Mouse (Mus musculus) cerebellum, adult 2 months (tissue): ENCODE measurements around the gene Zbtb8os. TPM values are rescaled to one million over a fixed set of nuclear protein-coding genes. Genes with fewer than 3 reads are reported as not detected.

Experiments used
- DNase-seq, 2 experiments: peaks; one replicate each; pipeline ENCODE4 v3.0.0; 2021
- H3K27ac ChIP-seq: fragments of 200-500 bp; 2 replicates; pipeline ENCODE4 v1.5.1; 2012; ENCODE audit warnings: low read length, control low read depth, inconsistent platforms; ENCODE audit not compliant: insufficient read depth
- H3K27me3 ChIP-seq: fragments of 200-500 bp; 2 replicates; pipeline ENCODE4 v1.6.1; 2012; ENCODE audit warnings: inconsistent platforms, mild to moderate bottlenecking, low read length, moderate library complexity; ENCODE audit not compliant: control insufficient read depth, insufficient read depth
- H3K4me1 ChIP-seq: fragments of 200-500 bp; 2 replicates; pipeline ENCODE4 v1.6.1; 2011; ENCODE audit warnings: low read length; ENCODE audit not compliant: control insufficient read depth, insufficient read depth
- H3K4me3 ChIP-seq: fragments of 200-500 bp; replicated peaks from 2 replicates; pipeline ENCODE3; 2011; ENCODE audit warnings: mild to moderate bottlenecking, low read depth, low read length, control low read depth; ENCODE audit not compliant: insufficient read depth
- CTCF ChIP-seq: fragments of 200-500 bp; IDR thresholded peaks from 2 replicates; pipeline ENCODE4 v1.5.1; 2011; ENCODE audit warnings: low read depth, mild to moderate bottlenecking, control low read depth, low read length, moderate library complexity, borderline replicate concordance; ENCODE audit not compliant: insufficient read depth
- POLR2A ChIP-seq: fragments of 200-500 bp; IDR thresholded peaks from 2 replicates; pipeline ENCODE4 v1.6.1; 2011; ENCODE audit warnings: low read length, control low read depth, borderline replicate concordance; ENCODE audit not compliant: insufficient read depth
- WGBS: fragments of 180-500 bp; shearing (Covaris S2); methylation state at CpG from one replicate; pipeline ENCODE4 v1.1.7; 2018; 5-methylcytosine and 5-hydroxymethylcytosine counted together
- polyA plus RNA-seq: library from polyadenylated mRNA; depleted of rRNA; stranded (reverse); fragments of >200 nt; gene quantifications from 2 replicates; pipeline ENCODE4 v1.2.3, GENCODE M21; 2012

Gene Zbtb8os
- polyA plus RNA-seq, 1 experiment, result 35.3 TPM

DNA sequence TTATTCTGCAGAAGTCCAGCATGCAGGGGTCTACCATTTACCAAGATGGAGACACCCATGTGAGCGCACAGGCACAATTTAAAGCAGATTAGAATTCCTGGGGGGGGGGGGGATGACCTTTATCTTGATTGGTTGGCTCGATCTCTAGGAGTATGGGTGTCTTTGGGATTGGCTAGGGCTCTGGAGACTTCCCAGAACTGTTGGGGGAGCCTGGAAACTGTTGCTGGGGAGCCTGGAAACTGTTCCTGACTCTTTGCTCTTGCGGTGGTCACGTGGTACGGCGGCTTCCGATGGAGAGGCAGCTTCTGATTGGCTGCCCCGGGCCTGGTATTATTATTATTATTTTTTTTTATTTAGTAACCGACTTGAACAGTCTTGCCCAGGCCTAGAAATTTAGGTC, 46.5 kb downstream of the Zbtb8os start:
- Histone ChIP-seq H3K27ac (no peak overlapping the region), H3K27me3 (no peaks in the 10 kb centered on the region), H3K4me1 (no peaks in the 10 kb centered on the region), H3K4me3 (no peak overlapping the region)
- 83% methylated on average over 9 of the region's 9 CpGs for WGBS
- no peak for DNase-seq
- TF ChIP-seq CTCF (no peak), POLR2A (no peak)

DNA sequence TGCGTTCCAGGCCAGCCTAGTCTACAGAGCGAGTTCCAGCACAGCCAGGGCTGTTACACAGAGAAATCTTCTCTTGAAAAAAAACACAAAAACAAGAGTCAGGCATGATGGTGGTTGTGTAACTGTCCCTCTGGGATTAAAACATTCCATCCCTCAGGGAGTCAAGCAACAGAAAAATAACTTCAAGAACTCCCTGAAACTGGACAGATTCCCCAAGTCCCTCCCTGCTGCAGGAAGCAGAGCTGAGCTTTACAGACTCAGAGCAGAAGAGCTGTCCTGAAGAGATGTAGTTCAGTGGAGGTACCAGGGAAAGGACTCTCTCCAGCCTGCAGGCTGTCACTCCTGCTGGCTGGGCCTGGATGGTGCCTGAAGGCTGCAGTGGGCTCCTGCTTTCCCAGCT, 47.0 kb downstream of the Zbtb8os start:
- Histone ChIP-seq H3K27me3 (no peaks in the 10 kb centered on the region), H3K4me1 (no peaks in the 10 kb centered on the region), H3K27ac (no peak overlapping the region), H3K4me3 (no peak overlapping the region)
- WGBS, result 90% methylated on average over 2 of the region's 2 CpGs
- no peak for DNase-seq
- no peak for TF ChIP-seq CTCF
- TF ChIP-seq POLR2A, result no peak

- TF ChIP-seq POLR2A, result no peak
- TF ChIP-seq CTCF, result no peak
- WGBS, result 67% methylated on average over 3 of the region's 3 CpGs
Measured at GRCm38 (mm10) chr4:129383586-129383985, 48.1 kb downstream of the Zbtb8os start.

GRCm38 (mm10) chr4:129384440-129384839, 48.9 kb downstream of the Zbtb8os start:
- Histone ChIP-seq H3K4me3 (no peak overlapping the region), H3K4me1 (no peaks in the 10 kb centered on the region), H3K27me3 (no peaks in the 10 kb centered on the region), H3K27ac (no peak overlapping the region)
- TF ChIP-seq POLR2A (no peak), CTCF (no peak)
- WGBS, result 44% methylated on average over 6 of the region's 6 CpGs
- no peak for DNase-seq

More at GRCm38 (mm10) chr4:129383586-129383985, 48.1 kb downstream of the Zbtb8os start:
- DNase-seq, result no peak
- Histone ChIP-seq H3K27me3 (no peaks in the 10 kb centered on the region), H3K4me3 (no peak overlapping the region), H3K27ac (no peak overlapping the region), H3K4me1 (no peaks in the 10 kb centered on the region)

DNA sequence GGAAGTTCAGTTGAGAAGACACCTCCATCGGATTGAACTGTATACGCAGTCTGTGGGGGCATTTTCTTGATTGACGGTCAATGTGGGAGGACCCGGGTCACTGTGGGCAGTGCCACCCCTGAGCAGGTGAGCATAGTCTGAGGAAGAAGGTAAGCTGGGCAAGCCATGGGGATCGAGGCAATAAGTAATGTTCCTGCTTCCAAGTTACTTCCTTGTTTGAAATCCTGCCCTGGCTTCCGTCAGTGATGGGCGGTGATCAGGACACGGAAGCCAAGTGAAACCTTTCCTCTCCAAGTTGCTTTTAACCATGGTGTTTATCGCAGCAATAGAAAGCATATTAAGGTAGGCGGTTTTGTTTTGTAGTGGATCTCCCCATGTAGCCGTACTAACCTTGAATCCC, 50.2 kb downstream of the Zbtb8os start:
- TF ChIP-seq CTCF, result no peak
- TF ChIP-seq POLR2A, result no peak
- Histone ChIP-seq H3K4me1 (no peaks in the 10 kb centered on the region), H3K27ac (no peak overlapping the region), H3K4me3 (no peak overlapping the region), H3K27me3 (no peaks in the 10 kb centered on the region)
- no peak for DNase-seq
- WGBS, result 84% methylated on average over 11 of the region's 11 CpGs

DNA sequence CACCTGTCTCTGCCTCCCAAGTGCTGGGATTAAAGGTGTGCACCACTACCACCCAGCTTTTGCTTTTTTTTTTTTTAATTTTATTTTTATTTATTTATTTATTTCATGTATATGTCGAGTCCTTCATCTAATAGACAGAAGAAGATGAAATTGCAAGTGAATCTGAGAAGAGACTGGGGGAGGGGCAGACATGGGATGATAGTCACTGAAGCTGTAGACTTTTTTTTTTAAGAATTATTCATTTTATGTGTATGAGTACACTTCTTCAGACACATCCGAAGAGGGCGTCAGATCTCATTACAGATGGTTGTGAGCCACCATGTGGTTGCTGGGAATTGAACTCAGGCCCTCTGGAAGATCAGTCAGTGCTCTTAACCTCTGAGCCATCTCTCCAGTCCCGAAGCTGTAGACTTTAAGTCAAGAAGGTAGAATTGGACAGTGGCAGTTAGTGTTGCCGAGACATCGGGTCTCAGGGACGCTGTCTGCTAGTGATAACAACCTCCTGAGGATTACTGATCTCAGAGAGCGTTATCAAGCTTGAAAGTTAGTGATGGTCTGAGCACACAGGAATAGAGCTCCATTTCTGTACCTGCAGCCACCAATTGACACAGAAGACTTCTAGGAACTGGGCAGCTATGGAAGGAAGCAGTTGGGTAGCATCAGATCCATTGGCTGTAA, 50.9 kb downstream of the Zbtb8os start:
- Histone ChIP-seq H3K4me1 (no peaks in the 10 kb centered on the region), H3K27ac (no peak overlapping the region), H3K27me3 (no peaks in the 10 kb centered on the region), H3K4me3 (no peak overlapping the region)
- TF ChIP-seq POLR2A (no peak), CTCF (no peak)
- WGBS, result 86% methylated on average over 8 of the region's 8 CpGs
- no peak for DNase-seq

DNA sequence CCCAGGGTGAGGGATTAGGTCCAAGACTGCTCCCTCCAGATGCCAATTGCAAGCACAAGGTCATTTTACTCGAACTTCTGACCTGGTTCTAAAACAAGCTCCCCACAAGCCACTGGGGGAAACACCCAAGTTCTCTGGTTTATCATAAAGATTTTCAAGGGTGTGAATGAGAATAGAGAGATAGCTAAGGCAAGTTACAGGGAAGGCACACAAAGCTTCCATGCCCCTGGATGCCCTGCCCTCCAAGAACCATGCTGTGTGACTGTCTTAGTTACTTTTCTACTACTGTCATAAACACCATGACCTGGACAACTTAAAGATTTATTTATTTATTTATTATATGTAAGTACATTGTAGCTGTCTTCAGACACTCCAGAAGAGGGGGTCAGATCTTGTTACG, 51.5 kb downstream of the Zbtb8os start:
- H3K4me3 ChIP-seq, result no peak overlapping the region
- TF ChIP-seq POLR2A, result no peak
- no peak for TF ChIP-seq CTCF
- H3K27ac ChIP-seq, result no peak overlapping the region
- no peak for DNase-seq
- H3K4me1 ChIP-seq, result no peaks in the 10 kb centered on the region
- WGBS, result 90% methylated on average over 2 of the region's 2 CpGs
- H3K27me3 ChIP-seq, result no peaks in the 10 kb centered on the region

DNA sequence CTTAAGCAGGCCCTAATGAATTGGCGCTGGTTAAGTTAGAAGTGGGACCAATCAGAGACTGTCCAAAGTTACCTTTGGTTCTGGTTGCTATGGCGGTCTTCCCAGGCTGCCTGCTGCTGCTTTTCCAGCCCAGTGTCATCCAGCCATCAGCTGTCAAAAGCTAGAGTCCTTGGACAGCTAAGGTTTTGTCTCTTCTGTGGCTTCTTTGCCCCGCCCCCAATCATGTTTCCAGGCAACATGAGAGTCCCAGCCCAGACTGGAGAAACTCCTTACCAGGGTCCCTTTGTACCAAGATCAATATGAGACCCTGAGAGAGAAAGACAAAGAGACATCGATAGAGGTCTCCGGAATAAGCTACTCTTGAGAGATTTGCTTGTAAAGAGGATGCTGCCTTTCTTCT, 52.9 kb downstream of the Zbtb8os start:
- TF ChIP-seq POLR2A, result no peak
- TF ChIP-seq CTCF, result no peak
- no peak for DNase-seq
- H3K27ac ChIP-seq, result no peak overlapping the region
- no peaks in the 10 kb centered on the region for H3K27me3 ChIP-seq
- no peak overlapping the region for H3K4me3 ChIP-seq
- H3K4me1 ChIP-seq, result no peaks in the 10 kb centered on the region
- 27% methylated on average over 5 of the region's 5 CpGs for WGBS
